Mouse (Mus musculus): ENCODE measurements at regions not wholly inside any gene's neighbourhood (a gene's known extent, or its start where the extent isn't known, plus 50 kb on each side); places are given as distances from the start of the nearest gene placed in this dataset.

DNA sequence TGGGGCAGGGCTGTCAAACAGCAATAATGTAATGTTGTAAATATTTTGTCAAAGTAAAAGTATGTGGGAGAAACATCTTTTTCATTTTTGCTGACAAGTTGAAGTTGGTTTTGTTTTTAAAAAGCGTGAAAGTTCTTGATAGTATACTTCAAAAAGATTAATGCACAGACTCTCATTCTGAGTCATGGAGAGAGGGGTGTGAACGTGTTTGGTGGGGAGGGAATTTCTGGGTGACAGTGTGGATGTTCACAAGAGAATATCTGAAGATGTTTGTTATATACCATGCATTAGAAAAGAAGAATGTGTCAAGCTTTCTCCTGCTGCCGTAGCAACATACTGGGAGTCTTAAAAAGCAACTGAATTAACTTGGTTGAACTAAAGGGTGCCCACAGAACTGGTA lies 57.0 kb downstream of the Rps29 start:
- Histone ChIP-seq H3K4me3 (replicated peaks; ENCODE audit: insufficient read depth, low read depth, low read length) (no peak overlapping the region), H3K27me3 (ENCODE audit: control insufficient read depth, insufficient read depth, low read length) (no peaks in the 10 kb centered on the region), H3K4me1 (ENCODE audit: control insufficient read depth, insufficient read depth, low read length) (no peaks in the 10 kb centered on the region), H3K27ac (ENCODE audit: insufficient read depth, low read length) (no peak overlapping the region)
- no peak for DNase-seq
- 75% methylated on average over 3 of the region's 3 CpGs for WGBS
- TF ChIP-seq CTCF (IDR thresholded peaks at IDR 0.05; ENCODE audit: borderline replicate concordance, insufficient read depth, low read depth, low read length) (no peak), POLR2A (IDR thresholded peaks at IDR 0.05; ENCODE audit: borderline replicate concordance, insufficient read depth, low read length) (no peak)

- Histone ChIP-seq H3K4me1 (ENCODE audit: control insufficient read depth, insufficient read depth, low read length) (no peaks in the 10 kb centered on the region), H3K4me3 (replicated peaks; ENCODE audit: insufficient read depth, low read depth, low read length) (no peak overlapping the region), H3K27me3 (ENCODE audit: control insufficient read depth, insufficient read depth, low read length) (no peaks in the 10 kb centered on the region), H3K27ac (ENCODE audit: insufficient read depth, low read length) (no peak overlapping the region)
- no peak for DNase-seq
- WGBS: 88% methylated on average over 8 of the region's 8 CpGs
- TF ChIP-seq CTCF (IDR thresholded peaks at IDR 0.05; ENCODE audit: borderline replicate concordance, insufficient read depth, low read depth, low read length) (no peak), POLR2A (IDR thresholded peaks at IDR 0.05; ENCODE audit: borderline replicate concordance, insufficient read depth, low read length) (no peak)
Observed at GRCm38 (mm10) chr12:69094856-69095255, 64.1 kb downstream of the Rps29 start.

DNA sequence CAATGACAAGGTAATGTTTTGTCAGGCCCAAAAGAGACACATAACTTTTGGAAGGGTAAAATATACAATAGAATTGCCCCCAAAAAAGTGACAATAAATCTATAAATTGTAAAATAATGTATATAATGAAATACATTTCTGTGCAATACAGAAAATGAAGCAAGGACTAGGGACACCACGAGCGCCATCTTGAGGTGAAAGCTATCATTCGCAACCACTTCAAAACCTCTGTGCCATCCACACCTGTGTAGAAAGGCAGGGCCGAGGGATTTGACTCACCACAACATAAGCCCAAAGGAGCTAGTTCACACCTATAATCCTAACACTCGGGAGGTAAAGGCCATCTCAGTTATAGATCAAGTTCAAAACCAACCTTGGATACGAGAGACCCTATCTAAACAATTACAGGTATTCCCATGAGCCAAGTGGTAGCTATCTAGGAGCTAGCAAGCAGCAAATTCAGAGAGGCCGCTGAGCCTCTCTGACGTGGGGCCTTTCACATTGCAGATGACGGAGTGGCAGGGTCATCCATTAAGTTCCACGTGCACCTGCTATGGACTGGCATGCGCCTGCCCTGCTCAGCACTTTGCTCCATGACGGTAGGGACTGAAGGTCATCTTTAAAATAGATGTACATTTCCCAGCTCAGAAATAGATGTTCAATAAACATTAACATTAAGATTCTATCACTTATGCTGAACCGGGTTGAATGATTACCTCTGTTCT lies 65.8 kb downstream of the Rps29 start:
- H3K4me1 ChIP-seq (ENCODE audit: control insufficient read depth, insufficient read depth, low read length): no peaks in the 10 kb centered on the region
- 79% methylated on average over 13 of the region's 13 CpGs for WGBS
- no peaks in the 10 kb centered on the region for H3K27me3 ChIP-seq (ENCODE audit: control insufficient read depth, insufficient read depth, low read length)
- DNase-seq: peak in 1 of 2 experiments; percentile 8
- no peak overlapping the region for H3K4me3 ChIP-seq (replicated peaks; ENCODE audit: insufficient read depth, low read depth, low read length)
- H3K27ac ChIP-seq (ENCODE audit: insufficient read depth, low read length): no peak overlapping the region
- no peak for TF ChIP-seq CTCF (IDR thresholded peaks at IDR 0.05; ENCODE audit: borderline replicate concordance, insufficient read depth, low read depth, low read length)
- no peak for TF ChIP-seq POLR2A (IDR thresholded peaks at IDR 0.05; ENCODE audit: borderline replicate concordance, insufficient read depth, low read length)

DNA sequence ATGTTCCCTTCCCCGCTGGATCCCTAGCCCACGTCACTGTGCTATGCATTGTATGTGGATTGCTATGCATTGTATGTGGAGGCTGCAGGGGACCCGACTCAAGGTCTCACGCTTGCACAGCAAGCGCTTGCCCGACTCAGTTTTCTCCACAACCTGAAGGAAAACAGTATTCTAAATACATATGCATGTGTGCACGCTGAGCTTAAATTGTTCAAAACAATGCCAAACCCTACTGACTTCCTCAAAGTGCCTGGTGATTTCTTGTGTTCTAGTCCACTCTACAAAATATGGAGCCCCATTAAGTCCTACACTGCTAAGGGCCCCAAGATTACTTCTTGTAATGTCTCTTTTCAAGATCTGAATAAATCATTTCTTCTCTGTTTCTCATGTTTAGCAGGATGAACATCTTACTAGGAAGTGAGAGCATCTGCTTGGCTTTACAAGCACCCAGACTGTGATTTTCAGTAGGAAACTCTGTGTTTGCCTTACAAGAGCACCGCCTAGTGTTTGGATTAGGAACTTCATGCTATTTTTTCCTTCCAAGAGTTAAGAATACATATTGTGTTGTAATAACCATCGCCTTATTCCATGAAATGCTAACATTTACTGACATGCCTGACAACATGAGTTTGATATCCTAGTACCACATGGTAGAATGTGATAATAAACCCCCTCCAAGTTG lies 70.9 kb downstream of the Rps29 start:
- TF ChIP-seq CTCF (IDR thresholded peaks at IDR 0.05; ENCODE audit: borderline replicate concordance, insufficient read depth, low read depth, low read length) (0 out of 2 replicates have a peak, but pooled peaks have one; percentile 11), POLR2A (IDR thresholded peaks at IDR 0.05; ENCODE audit: borderline replicate concordance, insufficient read depth, low read length) (no peak)
- 61% methylated on average over 9 of the region's 9 CpGs for WGBS
- Histone ChIP-seq H3K4me1 (ENCODE audit: control insufficient read depth, insufficient read depth, low read length) (no peaks in the 10 kb centered on the region), H3K27me3 (ENCODE audit: control insufficient read depth, insufficient read depth, low read length) (no peaks in the 10 kb centered on the region), H3K4me3 (replicated peaks; ENCODE audit: insufficient read depth, low read depth, low read length) (no peak overlapping the region), H3K27ac (ENCODE audit: insufficient read depth, low read length) (no peak overlapping the region)
- peak in 1 of 2 experiments; percentile 16 for DNase-seq

DNA sequence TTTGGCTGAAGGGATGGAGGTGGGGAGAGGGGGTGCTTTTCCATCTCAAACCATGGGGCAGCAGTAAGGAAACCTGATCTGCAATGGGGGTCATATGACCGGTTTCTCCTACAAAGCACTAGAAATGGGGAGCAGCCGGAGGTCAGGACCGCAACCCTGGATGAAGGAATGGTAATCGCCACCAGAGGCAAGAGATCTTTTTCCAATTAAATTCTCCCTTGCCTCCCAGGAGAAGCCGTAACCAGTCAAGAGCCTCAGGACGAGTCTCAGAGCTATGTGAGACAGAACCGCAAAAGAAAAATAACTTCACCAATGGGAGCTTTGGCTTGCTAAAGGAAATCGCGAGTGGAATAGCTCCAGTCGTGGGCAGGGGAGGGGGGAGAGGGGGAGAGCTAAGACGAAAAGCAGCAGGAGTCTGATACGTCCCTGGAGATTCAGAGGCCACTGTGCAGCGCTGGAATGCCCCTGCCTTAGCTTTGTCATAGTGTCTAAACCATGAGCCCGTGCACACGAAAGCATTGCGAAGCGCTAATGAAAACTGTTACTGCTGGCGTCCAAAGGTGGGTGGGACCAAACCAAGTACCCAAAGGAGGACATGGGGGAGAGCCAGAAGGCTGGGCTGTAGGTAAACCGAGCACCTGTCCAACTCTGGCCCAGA lies 73.3 kb downstream of the Rps29 start:
- Histone ChIP-seq H3K4me3 (replicated peaks; ENCODE audit: insufficient read depth, low read depth, low read length) (no peak overlapping the region), H3K4me1 (ENCODE audit: control insufficient read depth, insufficient read depth, low read length) (no peaks in the 10 kb centered on the region), H3K27ac (ENCODE audit: insufficient read depth, low read length) (no peak overlapping the region), H3K27me3 (ENCODE audit: control insufficient read depth, insufficient read depth, low read length) (no peaks in the 10 kb centered on the region)
- TF ChIP-seq POLR2A (IDR thresholded peaks at IDR 0.05; ENCODE audit: borderline replicate concordance, insufficient read depth, low read length) (no peak), CTCF (IDR thresholded peaks at IDR 0.05; ENCODE audit: borderline replicate concordance, insufficient read depth, low read depth, low read length) (no peak)
- no peak for DNase-seq
- WGBS: 42% methylated on average over 19 of the region's 19 CpGs

GRCm38 (mm10) chr12:69084656-69085055 lies 74.3 kb downstream of the Rps29 start:
- H3K27ac ChIP-seq (ENCODE audit: insufficient read depth, low read length): no peak overlapping the region
- no peaks in the 10 kb centered on the region for H3K27me3 ChIP-seq (ENCODE audit: control insufficient read depth, insufficient read depth, low read length)
- DNase-seq: no peak
- no peak overlapping the region for H3K4me3 ChIP-seq (replicated peaks; ENCODE audit: insufficient read depth, low read depth, low read length)
- H3K4me1 ChIP-seq (ENCODE audit: control insufficient read depth, insufficient read depth, low read length): no peaks in the 10 kb centered on the region
- WGBS: 83% methylated on average over 5 of the region's 5 CpGs
- no peak for TF ChIP-seq CTCF (IDR thresholded peaks at IDR 0.05; ENCODE audit: borderline replicate concordance, insufficient read depth, low read depth, low read length)
- no peak for TF ChIP-seq POLR2A (IDR thresholded peaks at IDR 0.05; ENCODE audit: borderline replicate concordance, insufficient read depth, low read length)

GRCm38 (mm10) chr12:69082051-69082450 lies 76.9 kb downstream of the Rps29 start:
- H3K27ac ChIP-seq (ENCODE audit: insufficient read depth, low read length): no peak overlapping the region
- no peak for TF ChIP-seq CTCF (IDR thresholded peaks at IDR 0.05; ENCODE audit: borderline replicate concordance, insufficient read depth, low read depth, low read length)
- TF ChIP-seq POLR2A (IDR thresholded peaks at IDR 0.05; ENCODE audit: borderline replicate concordance, insufficient read depth, low read length): no peak
- H3K4me3 ChIP-seq (replicated peaks; ENCODE audit: insufficient read depth, low read depth, low read length): no peak overlapping the region
- WGBS: 52% methylated on average over 6 of the region's 6 CpGs
- no peaks in the 10 kb centered on the region for H3K27me3 ChIP-seq (ENCODE audit: control insufficient read depth, insufficient read depth, low read length)
- DNase-seq: no peak
- no peaks in the 10 kb centered on the region for H3K4me1 ChIP-seq (ENCODE audit: control insufficient read depth, insufficient read depth, low read length)

All from cerebellum, adult 2 months (tissue).